ENCODE assay signal across 8 mouse cellular contexts in the genomic region with DNA sequence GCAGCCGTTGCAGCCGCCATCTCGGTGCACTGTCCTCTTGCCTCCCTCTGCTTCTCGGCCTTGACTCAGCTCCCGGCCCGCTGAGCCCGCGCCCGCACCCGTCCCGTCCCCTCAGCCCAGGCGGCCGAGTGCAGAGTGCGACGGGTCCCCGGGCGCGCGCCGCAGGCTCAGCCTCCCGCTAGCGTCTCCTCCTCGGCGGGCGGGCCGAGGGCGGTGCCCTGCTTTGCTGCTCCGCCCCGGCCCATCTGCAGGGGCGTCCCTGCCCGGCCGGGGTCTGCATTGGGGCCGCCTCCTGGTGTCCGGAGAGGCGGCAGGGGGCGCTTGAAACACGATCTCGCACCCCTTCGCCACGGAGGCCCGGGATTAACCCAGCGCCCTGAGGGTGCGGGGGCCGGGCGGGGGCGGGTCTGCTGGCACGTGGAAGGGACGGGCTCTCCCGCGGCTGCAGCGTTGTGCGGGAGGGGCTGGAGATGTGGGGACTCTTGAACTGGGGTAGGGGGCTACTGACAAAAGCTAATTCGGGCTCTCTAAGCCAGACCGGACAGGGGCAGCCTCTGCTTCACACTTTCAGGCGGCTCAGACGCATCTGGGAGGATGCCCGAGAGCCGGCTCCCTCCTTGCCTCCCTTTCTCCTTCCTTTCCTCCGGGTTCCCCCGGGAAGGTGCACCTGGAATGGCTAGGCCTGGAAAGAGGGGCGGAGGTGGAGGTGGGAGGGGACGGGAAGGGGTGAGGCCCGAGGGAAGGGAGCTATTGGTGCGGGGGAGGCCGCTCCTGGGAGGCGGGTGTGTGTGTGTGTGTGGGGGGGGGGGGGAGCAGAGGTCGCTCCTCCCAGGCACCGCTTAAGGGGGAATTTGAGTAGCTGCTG. TPM values are rescaled to one million over a fixed set of nuclear protein-coding genes. Genes with fewer than 3 reads are reported as not detected.
DNase-seq lines count a peak whose midpoint lies in the region; ATAC-seq and TF ChIP-seq lines count a peak whose summit lies in the region.

No protein-coding gene starts in this region.

- TF ChIP-seq EP300 in liver, embryonic 14.5 days (IDR thresholded peaks at IDR 0.05; ENCODE audit: low read depth): no peak
- peak; percentile 25 for TF ChIP-seq EP300 in stomach, postnatal 0 days (optimal IDR thresholded peaks at IDR 0.05)

- peak; percentile 77 for DNase-seq in CD4-positive, CD25-positive, alpha-beta regulatory T cell, adult 2 months (ENCODE audit: low read depth, low spot score)
- DNase-seq in kidney, postnatal 0 days (ENCODE audit: low spot score): peak; percentile 93
- DNase-seq in liver, embryonic 14.5 days (ENCODE audit: low read depth in 3 of 3, low spot score in 3 of 3): peak in 1 of 3 experiments; percentile 62
- peak; percentile 92 for DNase-seq in neural tube, embryonic 11.5 days (ENCODE audit: low spot score)
- DNase-seq in stomach, postnatal 0 days (ENCODE audit: low spot score): peak; percentile 91

- no peak for TF ChIP-seq POLR2A in bone marrow macrophage, adult 2 months (IDR thresholded peaks at IDR 0.05; ENCODE audit: borderline replicate concordance, low read depth, low read length)

- H3K27ac ChIP-seq in bone marrow macrophage, adult 2 months (ENCODE audit: insufficient read depth, low read depth, low read length): no peak overlapping the region
- peak overlapping the region; percentile 97 for H3K27ac ChIP-seq in heart, embryonic 13.5 days (replicated peaks)
- peak overlapping the region; percentile 97 for H3K27ac ChIP-seq in kidney, postnatal 0 days
- peak overlapping the region; percentile 80 for H3K27ac ChIP-seq in liver, embryonic 14.5 days
- H3K27ac ChIP-seq in neural tube, embryonic 11.5 days (ENCODE audit: low read depth, low read length): peak overlapping the region; percentile 88
- peak overlapping the region; percentile 97 for H3K27ac ChIP-seq in stomach, postnatal 0 days (replicated peaks)

- peaks cover 42% of the 10 kb centered on the region for H3K36me3 ChIP-seq in erythroblast, embryonic 14.5 days (ENCODE audit: control insufficient read depth)
- H3K36me3 ChIP-seq in heart, embryonic 13.5 days: peaks cover 31% of the 10 kb centered on the region
- H3K36me3 ChIP-seq in kidney, postnatal 0 days (ENCODE audit: insufficient read depth, low read length): peaks cover 20% of the 10 kb centered on the region; the same call in 1 of the 2 replicates
- peaks cover 11% of the 10 kb centered on the region for H3K36me3 ChIP-seq in liver, embryonic 14.5 days (replicated peaks; ENCODE audit: control insufficient read depth, insufficient read depth, low read depth)
- peaks cover 6% of the 10 kb centered on the region for H3K36me3 ChIP-seq in neural tube, embryonic 11.5 days (ENCODE audit: control insufficient read depth, insufficient read depth, low read length)
- H3K36me3 ChIP-seq in stomach, postnatal 0 days (ENCODE audit: control insufficient read depth, insufficient read depth, low read length): no peaks in the 10 kb centered on the region

- no peaks in the 10 kb centered on the region for H3K27me3 ChIP-seq in erythroblast, embryonic 14.5 days (ENCODE audit: control insufficient read depth)
- H3K27me3 ChIP-seq in heart, embryonic 13.5 days (replicated peaks): no peaks in the 10 kb centered on the region
- H3K27me3 ChIP-seq in kidney, postnatal 0 days (ENCODE audit: insufficient read depth, low read length): no peaks in the 10 kb centered on the region
- no peaks in the 10 kb centered on the region for H3K27me3 ChIP-seq in liver, embryonic 14.5 days (ENCODE audit: control insufficient read depth, insufficient read depth, low read length)
- H3K27me3 ChIP-seq in neural tube, embryonic 11.5 days (ENCODE audit: control insufficient read depth, insufficient read depth, low read length): no peaks in the 10 kb centered on the region
- H3K27me3 ChIP-seq in stomach, postnatal 0 days (ENCODE audit: control insufficient read depth, insufficient read depth, low read length): no peaks in the 10 kb centered on the region

- ATAC-seq in heart, embryonic 13.5 days (ENCODE audit: extremely low read depth, insufficient number of reproducible peaks, low FRiP score, low TSS enrichment): peak; percentile 75
- ATAC-seq in kidney, postnatal 0 days (replicated peaks; ENCODE audit: low FRiP score, low read depth): peak; percentile 61
- ATAC-seq in liver, embryonic 14.5 days (ENCODE audit: insufficient read depth): peak; percentile 55
- peak; percentile 88 for ATAC-seq in neural tube, embryonic 11.5 days (ENCODE audit: insufficient read depth, low FRiP score, low TSS enrichment)
- ATAC-seq in stomach, postnatal 0 days (ENCODE audit: low FRiP score, low TSS enrichment): peak; percentile 64

- H3K9ac ChIP-seq in heart, embryonic 13.5 days: peak overlapping the region; percentile 87
- peak overlapping the region; percentile 71 for H3K9ac ChIP-seq in kidney, postnatal 0 days (ENCODE audit: low read depth, low read length)
- peak overlapping the region; percentile 72 for H3K9ac ChIP-seq in liver, embryonic 14.5 days (replicated peaks)
- peak overlapping the region; percentile 82 for H3K9ac ChIP-seq in neural tube, embryonic 11.5 days (ENCODE audit: low read length)
- H3K9ac ChIP-seq in stomach, postnatal 0 days (ENCODE audit: low read length): peak overlapping the region; percentile 74

- H3K4me2 ChIP-seq in heart, embryonic 13.5 days: peak overlapping the region; percentile 97
- peak overlapping the region; percentile 92 for H3K4me2 ChIP-seq in kidney, postnatal 0 days (ENCODE audit: low read length)
- H3K4me2 ChIP-seq in liver, embryonic 14.5 days (ENCODE audit: low read depth): peak overlapping the region; percentile 95
- H3K4me2 ChIP-seq in neural tube, embryonic 11.5 days (ENCODE audit: low read depth): peak overlapping the region; percentile 93
- H3K4me2 ChIP-seq in stomach, postnatal 0 days (replicated peaks; ENCODE audit: low read depth): peak overlapping the region; percentile 91

- H3K9me3 ChIP-seq in erythroblast, embryonic 14.5 days (ENCODE audit: control insufficient read depth, low read length): no peaks in the 10 kb centered on the region
- no peaks in the 10 kb centered on the region for H3K9me3 ChIP-seq in heart, embryonic 13.5 days
- no peaks in the 10 kb centered on the region for H3K9me3 ChIP-seq in kidney, postnatal 0 days (replicated peaks; ENCODE audit: low read length)
- no peaks in the 10 kb centered on the region for H3K9me3 ChIP-seq in liver, embryonic 14.5 days (ENCODE audit: control insufficient read depth, low read length)
- H3K9me3 ChIP-seq in neural tube, embryonic 11.5 days (ENCODE audit: control insufficient read depth, low read length): no peaks in the 10 kb centered on the region
- no peaks in the 10 kb centered on the region for H3K9me3 ChIP-seq in stomach, postnatal 0 days (ENCODE audit: control insufficient read depth, low read length)

- peaks cover 2% of the 10 kb centered on the region; the same call in 1 of the 2 replicates for H3K4me1 ChIP-seq in bone marrow macrophage, adult 2 months (ENCODE audit: control insufficient read depth, insufficient read depth, low read length)
- H3K4me1 ChIP-seq in erythroblast, embryonic 14.5 days (ENCODE audit: control insufficient read depth): peaks cover 77% of the 10 kb centered on the region
- H3K4me1 ChIP-seq in heart, embryonic 13.5 days: peaks cover 38% of the 10 kb centered on the region
- H3K4me1 ChIP-seq in kidney, postnatal 0 days (replicated peaks; ENCODE audit: insufficient read depth, low read length): peaks cover 15% of the 10 kb centered on the region
- peaks cover 29 to 45% of the 10 kb centered on the region in 2 experiments for H3K4me1 ChIP-seq in liver, embryonic 14.5 days (replicated peaks; ENCODE audit: control insufficient read depth in 2 of 2, insufficient read depth in 2 of 2, low read length in 1 of 2)
- H3K4me1 ChIP-seq in neural tube, embryonic 11.5 days (ENCODE audit: control insufficient read depth, insufficient read depth, low read length): peaks cover 30% of the 10 kb centered on the region
- peaks cover 3% of the 10 kb centered on the region; the same call in 1 of the 2 replicates for H3K4me1 ChIP-seq in stomach, postnatal 0 days (replicated peaks; ENCODE audit: control insufficient read depth, insufficient read depth)

- no peak for TF ChIP-seq CTCF in bone marrow macrophage, adult 2 months (IDR thresholded peaks at IDR 0.05; ENCODE audit: low read depth, low read length)
- peak; percentile 53 for TF ChIP-seq CTCF in kidney, postnatal 0 days (IDR thresholded peaks at IDR 0.05; ENCODE audit: low read depth)
- peak; percentile 4; the same call in 1 of the 2 replicates for TF ChIP-seq CTCF in liver, embryonic 14.5 days (IDR thresholded peaks at IDR 0.05; ENCODE audit: low read depth)
- TF ChIP-seq CTCF in stomach, postnatal 0 days (IDR thresholded peaks at IDR 0.05; ENCODE audit: low read depth): peak; percentile 62

- under 1% methylated on average over 62 of the region's 68 CpGs for WGBS in heart, embryonic 13.5 days
- WGBS in kidney, postnatal 0 days: under 1% methylated on average over 63 of the region's 68 CpGs
- WGBS in liver, embryonic 14.5 days (ENCODE audit: insufficient replicate concordance): 1% methylated on average over 68 of the region's 68 CpGs
- under 1% methylated on average over 61 of the region's 68 CpGs for WGBS in neural tube, embryonic 11.5 days
- under 1% methylated on average over 62 of the region's 68 CpGs for WGBS in stomach, postnatal 0 days

- H3K4me3 ChIP-seq in bone marrow macrophage, adult 2 months (ENCODE audit: insufficient read depth, low read length): peak overlapping the region; percentile 70
- peak overlapping the region; percentile 80 for H3K4me3 ChIP-seq in erythroblast, embryonic 14.5 days (replicated peaks)
- H3K4me3 ChIP-seq in heart, embryonic 13.5 days: peak overlapping the region; percentile 67
- H3K4me3 ChIP-seq in kidney, postnatal 0 days (replicated peaks; ENCODE audit: low read depth, low read length): peak overlapping the region; percentile 55
- H3K4me3 ChIP-seq in liver, embryonic 14.5 days (ENCODE audit: insufficient read depth in 1 of 2, low read depth in 2 of 2, low read length in 2 of 2): peak overlapping the region; percentile 79 to 84
- H3K4me3 ChIP-seq in neural tube, embryonic 11.5 days (ENCODE audit: low read depth, low read length): peak overlapping the region; percentile 63
- peak overlapping the region; percentile 66 for H3K4me3 ChIP-seq in stomach, postnatal 0 days (ENCODE audit: low read depth, low read length)

RNA-seq across cellular contexts. Expression of gene Polr2h, which starts 1.3 kb away (rescaled TPM):
- polyA plus RNA-seq in bone marrow macrophage, adult 2 months (2012; ENCODE audit: insufficient read depth, insufficient read length, missing spikeins): 10.1 and 17.5 TPM in 2 replicates
- 0.25 TPM in 1 of 2 replicates, not detected in the other for polyA plus RNA-seq in erythroblast, embryonic 14.5 days (2012)
- polyA plus RNA-seq in heart, embryonic 13.5 days (2015; fragmentation: Nextera tagmentation; extraction: Ambion mirVana): 52.6 and 56.2 TPM in 2 replicates
- 98.6 and 105 TPM in 2 replicates for polyA plus RNA-seq in kidney, postnatal 0 days (2015; fragmentation: Nextera tagmentation; extraction: Ambion mirVana)
- 21.5 and 30.1 TPM in 2 replicates for polyA plus RNA-seq in liver, embryonic 14.5 days (2012; rRNA removed)
- polyA plus RNA-seq in liver, embryonic 14.5 days (2014; fragmentation: Nextera tagmentation; extraction: Ambion mirVana): 45.4 and 49.6 TPM in 2 replicates
- polyA plus RNA-seq in neural tube, embryonic 11.5 days (2014; fragmentation: Nextera tagmentation; extraction: Ambion mirVana): 121 and 125 TPM in 2 replicates
- 59.5 and 60.4 TPM in 2 replicates for polyA plus RNA-seq in stomach, postnatal 0 days (2015; fragmentation: Nextera tagmentation; extraction: Ambion mirVana)

RNA-seq across cellular contexts. Expression of gene Clcn2, which starts 1.3 kb away (rescaled TPM):
- 1.0 and 1.6 TPM in 2 replicates for polyA plus RNA-seq in bone marrow macrophage, adult 2 months (2012; ENCODE audit: insufficient read depth, insufficient read length, missing spikeins)
- 1.8 and 3.3 TPM in 2 replicates for polyA plus RNA-seq in erythroblast, embryonic 14.5 days (2012)
- polyA plus RNA-seq in heart, embryonic 13.5 days (2015; fragmentation: Nextera tagmentation; extraction: Ambion mirVana): 3.9 and 4.3 TPM in 2 replicates
- 10.2 and 10.7 TPM in 2 replicates for polyA plus RNA-seq in kidney, postnatal 0 days (2015; fragmentation: Nextera tagmentation; extraction: Ambion mirVana)
- 16.7 and 20.9 TPM in 2 replicates for polyA plus RNA-seq in liver, embryonic 14.5 days (2012; rRNA removed)
- polyA plus RNA-seq in liver, embryonic 14.5 days (2014; fragmentation: Nextera tagmentation; extraction: Ambion mirVana): 4.9 and 5.6 TPM in 2 replicates
- 22.0 and 26.4 TPM in 2 replicates for polyA plus RNA-seq in neural tube, embryonic 11.5 days (2014; fragmentation: Nextera tagmentation; extraction: Ambion mirVana)
- 8.4 and 10.7 TPM in 2 replicates for polyA plus RNA-seq in stomach, postnatal 0 days (2015; fragmentation: Nextera tagmentation; extraction: Ambion mirVana)

RNA-seq across cellular contexts. Expression of gene Chrd, which starts 16.7 kb away (rescaled TPM):
- not detected in 2 replicates for polyA plus RNA-seq in bone marrow macrophage, adult 2 months (2012; ENCODE audit: insufficient read depth, insufficient read length, missing spikeins)
- polyA plus RNA-seq in erythroblast, embryonic 14.5 days (2012): not detected in 2 replicates
- 0.39 and 0.83 TPM in 2 replicates for polyA plus RNA-seq in heart, embryonic 13.5 days (2015; fragmentation: Nextera tagmentation; extraction: Ambion mirVana)
- 2.7 and 2.9 TPM in 2 replicates for polyA plus RNA-seq in kidney, postnatal 0 days (2015; fragmentation: Nextera tagmentation; extraction: Ambion mirVana)
- 0.42 and 0.71 TPM in 2 replicates for polyA plus RNA-seq in liver, embryonic 14.5 days (2012; rRNA removed)
- polyA plus RNA-seq in liver, embryonic 14.5 days (2014; fragmentation: Nextera tagmentation; extraction: Ambion mirVana): 0.21 and 0.24 TPM in 2 replicates
- polyA plus RNA-seq in neural tube, embryonic 11.5 days (2014; fragmentation: Nextera tagmentation; extraction: Ambion mirVana): 3.7 and 5.2 TPM in 2 replicates
- 2.9 and 3.9 TPM in 2 replicates for polyA plus RNA-seq in stomach, postnatal 0 days (2015; fragmentation: Nextera tagmentation; extraction: Ambion mirVana)

RNA-seq across cellular contexts. Expression of gene Thpo, which starts 18.1 kb away (rescaled TPM):
- polyA plus RNA-seq in bone marrow macrophage, adult 2 months (2012; ENCODE audit: insufficient read depth, insufficient read length, missing spikeins): not detected in 2 replicates
- not detected in 2 replicates for polyA plus RNA-seq in erythroblast, embryonic 14.5 days (2012)
- 0.11 and 0.25 TPM in 2 replicates for polyA plus RNA-seq in heart, embryonic 13.5 days (2015; fragmentation: Nextera tagmentation; extraction: Ambion mirVana)
- 0.62 and 0.83 TPM in 2 replicates for polyA plus RNA-seq in kidney, postnatal 0 days (2015; fragmentation: Nextera tagmentation; extraction: Ambion mirVana)
- 2.8 and 3.6 TPM in 2 replicates for polyA plus RNA-seq in liver, embryonic 14.5 days (2012; rRNA removed)
- 3.6 and 3.7 TPM in 2 replicates for polyA plus RNA-seq in liver, embryonic 14.5 days (2014; fragmentation: Nextera tagmentation; extraction: Ambion mirVana)
- 0.55 and 1.0 TPM in 2 replicates for polyA plus RNA-seq in neural tube, embryonic 11.5 days (2014; fragmentation: Nextera tagmentation; extraction: Ambion mirVana)
- 0.40 and 0.42 TPM in 2 replicates for polyA plus RNA-seq in stomach, postnatal 0 days (2015; fragmentation: Nextera tagmentation; extraction: Ambion mirVana)

RNA-seq across cellular contexts. Expression of gene Fam131a, which starts 23.2 kb away (rescaled TPM):
- polyA plus RNA-seq in bone marrow macrophage, adult 2 months (2012; ENCODE audit: insufficient read depth, insufficient read length, missing spikeins): 6.2 and 7.6 TPM in 2 replicates
- 0.26 and 0.29 TPM in 2 replicates for polyA plus RNA-seq in erythroblast, embryonic 14.5 days (2012)
- 5.1 and 6.0 TPM in 2 replicates for polyA plus RNA-seq in heart, embryonic 13.5 days (2015; fragmentation: Nextera tagmentation; extraction: Ambion mirVana)
- polyA plus RNA-seq in kidney, postnatal 0 days (2015; fragmentation: Nextera tagmentation; extraction: Ambion mirVana): 6.4 and 6.9 TPM in 2 replicates
- 1.0 and 1.4 TPM in 2 replicates for polyA plus RNA-seq in liver, embryonic 14.5 days (2012; rRNA removed)
- 1.3 TPM in 2 replicates for polyA plus RNA-seq in liver, embryonic 14.5 days (2014; fragmentation: Nextera tagmentation; extraction: Ambion mirVana)
- polyA plus RNA-seq in neural tube, embryonic 11.5 days (2014; fragmentation: Nextera tagmentation; extraction: Ambion mirVana): 11.6 and 17.8 TPM in 2 replicates
- 6.7 and 7.0 TPM in 2 replicates for polyA plus RNA-seq in stomach, postnatal 0 days (2015; fragmentation: Nextera tagmentation; extraction: Ambion mirVana)
